Mouse (Mus musculus): ENCODE measurements at regions not wholly inside any gene's neighbourhood (a gene's known extent, or its start where the extent isn't known, plus 50 kb on each side); places are given as distances from the start of the nearest gene placed in this dataset.
"Not testable (repeated sequence)": the region's sequence is repeated elsewhere in the genome, so short reads cannot be mapped to it uniquely, and the experiment has no call there.

DNA sequence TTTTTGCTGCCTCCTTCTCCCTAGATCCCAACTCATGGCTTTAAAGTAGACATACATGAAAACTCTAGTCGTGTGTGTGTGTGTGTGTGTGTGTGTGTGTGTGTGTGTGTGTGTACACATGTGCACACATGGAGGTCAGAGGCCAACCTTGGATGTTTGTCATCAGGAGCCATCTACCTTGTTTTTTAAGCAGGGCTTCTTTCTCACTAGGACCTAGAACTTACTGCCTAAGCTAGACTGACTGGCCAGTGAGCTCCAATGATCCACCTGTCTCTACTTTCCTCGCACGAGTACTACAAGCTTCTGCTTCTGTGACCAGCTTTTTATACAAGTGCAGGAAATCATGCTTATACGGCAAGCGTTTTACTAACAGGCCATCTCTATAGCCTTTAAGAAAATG is 89.1 kb upstream of the Otx2 start:
- H3K27ac ChIP-seq = no peak overlapping the region
- DNase-seq (ENCODE audit: low spot score in 2 of 2) = no peak
- TF ChIP-seq CTCF (conservative IDR thresholded peaks at IDR 0.05) = no peak
- no peak overlapping the region for H3K4me3 ChIP-seq

DNA sequence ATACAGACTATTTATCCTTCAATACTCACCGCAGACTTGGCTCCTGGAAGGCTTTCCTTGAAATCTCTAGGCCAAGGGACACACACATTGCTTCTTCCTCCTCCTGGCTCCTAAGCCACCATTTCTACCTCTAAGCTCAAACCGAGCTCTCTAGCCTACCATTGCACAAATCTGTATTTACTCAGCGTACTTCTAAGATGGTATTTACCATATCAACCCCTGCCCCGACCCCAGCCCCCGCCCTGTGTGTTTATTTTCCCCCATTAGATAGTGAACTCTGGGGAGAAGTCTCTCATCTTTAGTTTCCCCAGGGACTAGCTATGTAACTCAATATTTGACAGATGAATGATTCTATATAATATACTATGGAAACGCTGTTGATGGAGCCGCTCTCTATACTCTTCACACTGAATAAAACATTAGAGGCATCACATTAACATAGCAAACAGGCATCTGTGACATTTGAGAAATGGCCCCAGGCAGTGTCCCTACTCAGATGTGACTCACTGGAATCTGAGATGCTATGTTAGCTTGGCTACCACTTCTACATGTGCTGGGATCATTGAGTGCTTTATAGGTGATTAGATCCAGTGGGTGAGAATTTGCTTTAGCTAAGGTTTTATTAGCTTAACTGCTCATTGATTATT is 87.5 kb upstream of the Otx2 start:
- TF ChIP-seq CTCF (conservative IDR thresholded peaks at IDR 0.05) = no peak
- Histone ChIP-seq H3K27ac (no peak overlapping the region), H3K4me3 (no peak overlapping the region)
- no peak for DNase-seq (ENCODE audit: low spot score in 2 of 2)

DNA sequence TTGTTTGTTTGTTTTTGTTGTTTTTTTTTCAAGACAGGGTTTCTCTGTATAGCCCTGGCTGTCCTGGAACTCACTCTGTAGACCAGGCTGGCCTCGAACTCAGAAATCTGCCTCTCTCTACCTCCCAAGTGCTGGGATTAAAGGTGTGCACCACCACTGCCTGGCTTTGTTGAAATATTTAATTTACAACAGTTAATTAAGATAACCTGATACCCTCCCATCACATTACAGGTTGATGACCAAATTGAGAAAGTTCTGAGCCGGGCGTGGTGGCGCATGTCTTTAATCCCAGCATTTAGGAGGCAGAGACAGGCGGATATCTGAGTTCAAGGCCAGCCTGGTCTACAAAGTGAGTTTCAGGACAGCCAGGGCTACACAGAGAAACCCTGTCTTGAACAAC is 81.5 kb upstream of the Otx2 start:
- H3K4me3 ChIP-seq; DNase-seq (ENCODE audit: low spot score in 2 of 2); H3K27ac ChIP-seq: not testable (repeated sequence)

DNA sequence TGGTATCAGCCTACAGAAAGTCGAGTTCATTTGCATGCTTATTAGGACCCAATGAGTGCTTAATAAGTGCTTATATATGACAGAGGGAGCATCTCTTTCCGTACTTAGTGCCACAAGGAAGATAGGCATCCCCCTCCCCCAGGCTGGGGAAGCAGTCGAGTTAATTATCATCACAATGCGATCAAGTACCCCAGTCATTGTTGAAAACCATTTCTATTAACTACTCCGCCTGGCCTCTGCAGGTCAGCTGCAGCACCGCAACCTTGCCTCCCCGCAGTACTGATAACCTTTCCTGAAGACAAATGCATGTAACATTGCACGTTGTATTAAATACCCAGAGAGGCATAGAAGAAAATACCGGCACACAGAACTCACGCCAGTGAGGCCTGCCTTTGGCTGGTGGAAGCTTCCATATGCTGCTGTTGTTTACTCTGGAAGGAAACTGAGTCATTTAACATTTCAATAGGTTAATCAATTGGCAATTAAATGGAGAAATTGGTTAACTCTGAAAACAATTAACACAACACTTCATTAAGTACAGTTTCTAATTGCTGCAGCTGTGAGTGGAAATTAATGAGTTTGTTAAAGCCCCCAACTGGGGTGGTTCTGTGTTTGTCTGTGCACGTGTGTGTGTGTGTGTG is 80.6 kb upstream of the Otx2 start:
- no peak for TF ChIP-seq CTCF (conservative IDR thresholded peaks at IDR 0.05)
- no peak for DNase-seq (ENCODE audit: low spot score in 2 of 2)
- Histone ChIP-seq H3K27ac (no peak overlapping the region), H3K4me3 (no peak overlapping the region)

DNA sequence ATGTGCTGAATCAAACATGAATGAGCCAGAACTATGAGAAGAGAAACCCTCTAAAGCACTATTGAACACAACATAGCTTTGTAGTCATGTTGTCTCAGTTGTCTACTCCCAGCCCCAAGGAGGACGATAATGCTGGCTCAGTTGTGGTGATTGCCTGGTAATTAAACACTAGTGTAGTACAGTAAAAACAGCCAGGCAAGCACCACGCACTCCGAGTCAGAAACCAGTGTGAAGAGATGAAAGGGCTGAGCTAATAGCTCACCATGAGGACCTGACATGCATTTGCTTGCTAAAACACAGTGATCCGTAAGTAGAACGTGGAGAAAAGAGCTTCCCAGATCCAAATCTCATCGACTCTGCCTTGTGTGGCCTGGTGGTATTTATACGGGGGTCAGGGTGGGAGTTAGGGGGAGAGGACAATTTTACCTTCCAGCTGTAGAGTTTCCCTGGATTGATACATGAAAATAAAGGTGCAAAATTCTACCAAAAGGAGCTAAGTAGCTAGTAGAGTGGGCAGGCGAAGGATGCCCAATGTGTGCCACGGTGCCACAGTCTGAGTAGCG is 80.0 kb upstream of the Otx2 start:
- H3K4me3 ChIP-seq = no peak overlapping the region
- H3K27ac ChIP-seq = no peak overlapping the region
- DNase-seq (ENCODE audit: low spot score in 2 of 2) = no peak
- no peak for TF ChIP-seq CTCF (conservative IDR thresholded peaks at IDR 0.05)

DNA sequence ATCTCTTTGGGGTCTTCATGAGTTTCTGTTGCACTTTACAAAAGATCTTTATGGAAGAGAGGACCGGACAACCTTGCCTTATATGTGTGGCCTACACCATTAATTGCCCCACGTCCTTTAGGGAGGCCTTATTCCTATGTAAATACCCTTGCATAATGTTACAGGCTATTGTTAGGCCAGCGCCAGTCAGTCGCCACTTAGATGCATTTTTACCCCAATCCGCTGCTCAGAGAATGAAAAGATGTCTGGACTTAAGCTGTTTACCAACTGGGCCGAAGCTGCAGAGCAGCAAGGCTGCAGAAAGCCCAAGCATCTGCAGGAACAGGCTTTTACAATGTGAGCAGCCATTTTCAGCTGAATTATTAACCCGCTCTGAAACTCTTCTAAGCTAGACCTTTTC is 79.5 kb upstream of the Otx2 start:
- no peak for DNase-seq (ENCODE audit: low spot score in 2 of 2)
- no peak for TF ChIP-seq CTCF (conservative IDR thresholded peaks at IDR 0.05)
- H3K27ac ChIP-seq = no peak overlapping the region
- H3K4me3 ChIP-seq = no peak overlapping the region

DNA sequence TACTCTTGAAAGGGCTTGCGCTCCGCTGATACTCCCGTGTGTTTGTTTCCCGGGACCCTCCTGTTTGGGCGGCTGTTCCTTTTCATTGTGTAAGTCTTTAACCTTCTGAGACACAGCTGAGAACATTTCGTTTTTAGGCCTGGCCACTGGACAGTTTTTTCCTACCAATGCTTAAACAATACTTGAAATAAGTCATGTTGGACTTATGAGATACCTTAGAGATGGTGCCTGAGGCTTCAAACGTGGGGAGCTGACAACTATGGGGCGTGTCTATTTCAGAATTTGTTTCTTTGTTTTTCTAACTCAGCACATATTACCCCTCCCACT is 78.9 kb upstream of the Otx2 start:
- Histone ChIP-seq H3K4me3 (no peak overlapping the region), H3K27ac (no peak overlapping the region)
- no peak for TF ChIP-seq CTCF (conservative IDR thresholded peaks at IDR 0.05)
- DNase-seq (ENCODE audit: low spot score in 2 of 2) = no peak

DNA sequence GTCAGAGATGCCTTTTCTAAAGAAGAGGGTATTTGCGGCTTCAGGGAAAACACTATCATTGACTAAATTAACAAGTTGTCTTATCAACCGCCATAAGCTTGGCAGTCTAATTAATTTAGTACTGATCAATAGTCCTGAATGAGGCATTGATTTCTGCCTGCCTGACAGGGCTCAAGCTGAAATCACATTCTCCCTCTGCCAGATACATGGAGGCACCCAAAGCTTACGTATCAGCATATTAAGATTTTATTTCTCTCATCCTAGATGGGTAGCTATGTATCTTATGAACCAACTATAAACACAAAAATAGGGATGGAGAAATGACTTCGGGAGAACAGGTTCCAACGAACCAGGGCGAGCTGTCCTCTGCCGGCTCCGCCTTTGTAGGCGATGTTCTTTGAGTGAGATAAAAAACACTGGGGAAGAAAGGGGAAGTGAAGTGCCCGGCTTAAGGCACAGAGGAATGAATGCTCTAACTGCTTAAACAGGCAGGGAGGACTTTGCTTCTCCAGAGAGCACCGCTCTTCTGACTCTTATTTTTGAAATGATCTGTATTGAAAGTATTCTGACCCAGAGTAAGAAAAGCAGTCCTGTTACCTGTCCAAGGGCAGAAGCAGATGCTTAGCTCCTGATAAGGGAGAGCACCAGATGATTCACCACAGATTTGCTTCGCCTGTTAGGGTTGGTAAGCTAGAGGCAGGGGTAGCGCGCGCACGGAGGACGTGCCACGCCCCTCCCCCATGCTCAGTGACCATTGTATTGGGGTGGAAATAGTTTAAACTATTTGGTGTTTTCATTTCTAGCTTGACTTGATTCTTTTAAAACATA is 78.3 kb upstream of the Otx2 start:
- no peak for DNase-seq (ENCODE audit: low spot score in 2 of 2)
- H3K27ac ChIP-seq = no peak overlapping the region
- H3K4me3 ChIP-seq = no peak overlapping the region
- no peak for TF ChIP-seq CTCF (conservative IDR thresholded peaks at IDR 0.05)

DNA sequence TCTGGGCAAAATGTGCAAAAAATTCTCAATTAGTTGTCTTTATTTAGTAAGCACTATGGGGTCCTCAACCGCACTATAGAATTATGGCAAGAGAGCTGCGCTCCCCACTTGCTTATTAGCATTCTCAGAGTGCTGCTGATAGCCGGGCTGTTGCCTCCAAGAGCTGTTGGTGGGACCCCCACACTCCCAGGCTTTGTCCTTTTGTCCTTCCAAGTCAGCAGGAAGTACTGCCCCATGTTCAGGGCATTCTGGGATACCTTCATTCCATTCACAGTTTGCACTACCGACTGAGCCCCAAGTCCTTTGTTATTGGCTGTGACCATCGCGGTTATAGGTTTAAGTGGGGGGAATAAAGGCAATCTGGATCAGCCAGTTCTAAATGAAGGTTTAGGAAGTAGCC is 77.4 kb upstream of the Otx2 start:
- H3K27ac ChIP-seq = no peak overlapping the region
- no peak overlapping the region for H3K4me3 ChIP-seq
- TF ChIP-seq CTCF (conservative IDR thresholded peaks at IDR 0.05) = no peak
- DNase-seq (ENCODE audit: low spot score in 2 of 2) = no peak

DNA sequence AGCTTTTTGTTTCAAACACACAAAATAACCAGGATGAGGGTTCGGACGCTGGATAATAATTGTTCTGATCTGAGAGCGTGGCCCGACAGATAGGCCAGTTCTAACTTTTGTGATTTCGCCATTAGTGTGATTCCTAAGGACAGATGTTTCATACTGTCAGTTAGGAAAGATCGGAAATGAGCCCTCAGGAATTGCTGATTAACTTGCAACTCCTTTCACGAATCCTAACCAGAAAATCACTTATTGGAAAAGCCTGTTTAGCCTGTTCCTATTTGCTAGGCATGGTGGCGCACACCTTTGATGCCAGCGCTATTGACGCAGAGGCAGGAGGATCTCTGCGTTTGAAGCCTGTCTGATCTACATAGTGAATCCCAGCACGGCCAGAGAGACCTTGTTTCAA is 75.4 kb upstream of the Otx2 start:
- TF ChIP-seq CTCF (conservative IDR thresholded peaks at IDR 0.05) = no peak
- no peak for DNase-seq (ENCODE audit: low spot score in 2 of 2)
- H3K27ac ChIP-seq = no peak overlapping the region

DNA sequence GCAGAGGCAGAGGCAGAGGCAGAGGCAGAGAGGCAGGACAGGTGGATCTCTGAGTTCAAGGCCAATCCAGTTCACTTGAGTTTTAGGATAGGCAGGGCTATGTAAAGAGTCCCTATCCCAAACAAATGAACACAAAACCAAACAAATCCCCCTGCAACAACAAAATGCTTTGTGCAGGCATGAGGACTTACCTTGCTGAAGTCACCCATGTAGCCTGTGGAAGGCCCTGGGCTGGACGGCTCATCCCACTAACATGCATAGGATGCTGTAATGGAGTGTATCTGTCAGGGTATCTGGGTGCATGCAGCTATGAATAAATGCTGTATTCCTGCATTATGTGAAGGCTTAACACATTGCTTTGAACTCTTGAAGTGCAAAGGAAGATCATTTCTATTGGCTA is 74.3 kb upstream of the Otx2 start:
- Histone ChIP-seq H3K27ac (no peak overlapping the region), H3K4me3 (no peak overlapping the region)
- TF ChIP-seq CTCF (conservative IDR thresholded peaks at IDR 0.05) = no peak
- DNase-seq (ENCODE audit: low spot score in 2 of 2) = no peak

More for the DNA sequence above, 75.4 kb upstream of the Otx2 start:
- no peak overlapping the region for H3K4me3 ChIP-seq

DNA sequence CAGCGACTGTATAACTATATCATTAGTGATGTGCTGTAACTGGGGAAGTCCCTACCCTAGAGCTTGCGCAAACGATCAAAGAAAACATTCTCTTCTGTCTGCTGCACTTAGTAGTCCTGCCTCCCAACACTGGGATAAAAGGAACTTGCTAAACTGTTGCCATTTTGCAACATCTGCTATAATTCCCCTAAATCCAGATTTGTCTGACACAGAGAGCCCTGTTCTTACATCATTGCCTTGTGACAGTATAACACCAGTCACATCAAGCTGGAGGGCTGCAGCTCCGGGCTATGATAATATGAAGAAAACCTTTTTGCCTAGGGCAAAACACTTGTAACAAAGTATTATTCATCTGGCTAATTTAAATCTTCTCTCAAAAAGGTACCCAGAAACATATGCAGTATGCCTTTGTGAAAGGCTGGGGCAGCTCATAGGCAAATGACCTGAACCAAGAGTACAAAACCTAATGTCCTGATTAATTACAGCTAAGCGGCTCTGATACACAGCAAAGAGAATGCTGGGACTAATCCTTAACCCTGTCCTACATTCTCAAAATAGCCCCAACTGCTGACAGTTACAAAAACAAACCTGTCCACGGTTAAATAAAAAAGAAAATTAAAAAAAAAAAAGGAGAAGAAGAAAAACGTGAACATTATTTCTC is 67.5 kb upstream of the Otx2 start:
- H3K27ac ChIP-seq = no peak overlapping the region
- DNase-seq (ENCODE audit: low spot score in 2 of 2) = no peak
- no peak overlapping the region for H3K4me3 ChIP-seq
- TF ChIP-seq CTCF (conservative IDR thresholded peaks at IDR 0.05) = no peak

DNA sequence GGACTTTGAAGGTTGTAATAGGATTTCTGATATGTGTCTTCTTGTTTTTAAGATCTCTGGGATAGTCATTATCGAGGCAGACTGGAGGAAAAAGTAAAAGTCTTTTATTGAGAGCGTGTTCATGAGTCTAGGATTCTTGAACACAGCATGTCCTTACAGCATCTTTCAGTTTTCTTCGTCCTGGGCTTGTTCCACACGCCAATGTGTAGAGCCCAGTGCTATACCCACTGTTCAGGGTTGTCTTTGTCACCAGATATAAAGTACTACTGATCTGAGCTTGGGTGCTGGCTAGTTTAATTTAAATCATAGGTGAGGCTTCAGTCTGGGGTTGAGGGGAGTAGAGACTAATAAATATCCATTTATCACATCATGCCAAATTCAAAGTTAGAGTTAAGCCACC is 65.5 kb upstream of the Otx2 start:
- DNase-seq (ENCODE audit: low spot score in 2 of 2) = no peak
- no peak overlapping the region for H3K4me3 ChIP-seq
- H3K27ac ChIP-seq = no peak overlapping the region
- no peak for TF ChIP-seq CTCF (conservative IDR thresholded peaks at IDR 0.05)
